Mouse (Mus musculus): Measurements from ENCODE around the gene Rhox13. TPM values are rescaled to one million over a fixed set of nuclear protein-coding genes. Genes with fewer than 3 reads are reported as not detected.

Rhox13 gene
- polyA plus RNA-seq, 1 experiment = not detected

DNA sequence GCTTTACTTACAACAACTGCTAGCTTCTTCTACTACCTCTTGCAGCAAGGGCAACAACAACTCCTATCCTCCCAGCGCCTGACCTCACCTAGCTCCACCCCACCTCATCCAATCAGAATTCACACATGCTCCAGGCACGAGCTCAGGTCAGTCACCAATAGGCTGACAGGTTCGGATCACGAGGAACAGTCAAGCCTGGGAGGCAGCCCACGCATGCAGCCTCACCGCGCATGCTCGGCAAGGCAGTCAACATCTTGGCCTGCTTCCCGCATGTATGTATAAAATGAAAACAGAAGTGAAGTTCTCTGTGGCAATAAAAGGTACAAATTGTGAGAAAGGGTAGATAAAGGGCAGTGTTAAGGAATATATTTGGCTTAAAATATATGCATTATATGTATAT is 45.0 kb downstream of the Rhox13 start:
- no peaks in the 10 kb centered on the region for H3K4me1 ChIP-seq (ENCODE audit: control insufficient read depth, insufficient read depth, low read length)
- H3K27me3 ChIP-seq (replicated peaks; ENCODE audit: control insufficient read depth, insufficient read depth, low read length) = no peaks in the 10 kb centered on the region
- H3K4me3 ChIP-seq (ENCODE audit: insufficient read depth, low read depth, low read length) = no peak overlapping the region
- H3K36me3 ChIP-seq (ENCODE audit: control insufficient read depth, insufficient read depth, low read length) = no peaks in the 10 kb centered on the region
- 68% methylated on average over 9 of the region's 9 CpGs for WGBS
- no peak overlapping the region for H3K27ac ChIP-seq (ENCODE audit: insufficient read depth, low read depth, low read length)
- DNase-seq = no peak
- no peak for TF ChIP-seq CTCF (conservative IDR thresholded peaks at IDR 0.05; ENCODE audit: insufficient read depth, insufficient read length, low read depth, low read length)
- no peak for TF ChIP-seq POLR2A (IDR thresholded peaks at IDR 0.05; ENCODE audit: low read depth, low read length)

DNA sequence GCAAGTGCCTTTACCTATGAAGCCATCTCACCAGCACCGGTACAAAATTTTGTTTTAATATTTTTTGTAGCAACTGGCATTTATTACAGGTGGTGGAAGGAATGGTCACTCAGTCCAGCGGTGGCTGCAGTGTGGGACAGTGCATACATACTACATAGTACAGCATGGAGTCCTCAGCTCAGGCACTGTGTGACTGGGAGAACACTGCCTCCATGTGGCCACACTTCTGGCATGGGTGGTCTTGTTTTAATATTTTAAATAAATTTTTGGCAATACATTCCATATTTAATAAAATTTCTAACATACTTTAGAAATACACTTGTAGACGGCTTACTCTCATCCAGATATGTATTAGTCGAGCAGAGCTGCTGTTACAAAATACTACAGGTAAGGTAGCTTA is 45.6 kb downstream of the Rhox13 start:
- no peaks in the 10 kb centered on the region for H3K27me3 ChIP-seq (replicated peaks; ENCODE audit: control insufficient read depth, insufficient read depth, low read length)
- H3K4me3 ChIP-seq (ENCODE audit: insufficient read depth, low read depth, low read length) = no peak overlapping the region
- H3K4me1 ChIP-seq (ENCODE audit: control insufficient read depth, insufficient read depth, low read length) = no peaks in the 10 kb centered on the region
- no peaks in the 10 kb centered on the region for H3K36me3 ChIP-seq (ENCODE audit: control insufficient read depth, insufficient read depth, low read length)
- H3K27ac ChIP-seq (ENCODE audit: insufficient read depth, low read depth, low read length) = no peak overlapping the region
- no peak for DNase-seq
- 0 out of 2 replicates have a peak, but pooled peaks have one; percentile 5 for TF ChIP-seq CTCF (conservative IDR thresholded peaks at IDR 0.05; ENCODE audit: insufficient read depth, insufficient read length, low read depth, low read length)
- no peak for TF ChIP-seq POLR2A (IDR thresholded peaks at IDR 0.05; ENCODE audit: low read depth, low read length)
- 92% methylated on average over 4 of the region's 4 CpGs for WGBS

Other genes with a start within 250 kb of the Rhox13 start
- not detected in 2 replicates for gene Rhox8, start 242.3 kb upstream of the Rhox13 start, polyA plus RNA-seq (2012; rRNA removed)
- not detected in 2 replicates for gene Rhox7b, start 224.0 kb upstream of the Rhox13 start, polyA plus RNA-seq (2012; rRNA removed)
- gene Rhox9, start 219.4 kb upstream of the Rhox13 start, polyA plus RNA-seq (2012; rRNA removed) = not detected in 2 replicates
- not detected in 2 replicates for gene Btg1-ps1, start 102.4 kb upstream of the Rhox13 start, polyA plus RNA-seq (2012; rRNA removed)
- not detected in 2 replicates for gene Btg1-ps2, start 78.1 kb upstream of the Rhox13 start, polyA plus RNA-seq (2012; rRNA removed)
- not detected in 2 replicates for gene Rhox10, start 54.7 kb upstream of the Rhox13 start, polyA plus RNA-seq (2012; rRNA removed)
- not detected in 2 replicates for gene Rhox11, start 36.1 kb upstream of the Rhox13 start, polyA plus RNA-seq (2012; rRNA removed)
- gene Rhox12, start 10.3 kb upstream of the Rhox13 start, polyA plus RNA-seq (2012; rRNA removed) = not detected in 2 replicates
- gene Zbtb33, start 68.6 kb downstream of the Rhox13 start, polyA plus RNA-seq (2012; rRNA removed) = 4.4 and 4.6 TPM in 2 replicates
- 0.17 and 0.22 TPM in 2 replicates for gene Tmem255a, start 131.2 kb downstream of the Rhox13 start, polyA plus RNA-seq (2012; rRNA removed)
- 0.11 TPM in 1 of 2 replicates, not detected in the other for gene Atp1b4, start 195.0 kb downstream of the Rhox13 start, polyA plus RNA-seq (2012; rRNA removed)

Measured in kidney, adult 2 months (tissue).